Mouse (Mus musculus) heart, embryonic 13.5 days (tissue): ENCODE measurements at regions not wholly inside any gene's neighbourhood (a gene's known extent, or its start where the extent isn't known, plus 50 kb on each side); places are given as distances from the start of the nearest gene placed in this dataset.
"Not testable (repeated sequence)": the region's sequence is repeated elsewhere in the genome, so short reads cannot be mapped to it uniquely, and the experiment has no call there.

Experiments
- ATAC-seq: fragments of 200-750 bp; cut with Nextera tagmentation; 2 replicates; pipeline ENCODE4 v1.8.0; 2017; ENCODE audit warnings: moderate TSS enrichment; ENCODE audit not compliant: insufficient number of reproducible peaks, low FRiP score, low TSS enrichment; ENCODE audit errors: extremely low read depth
- H3K27ac ChIP-seq: fragments of 300-500 bp; sonication (generic); replicated peaks from 2 replicates; pipeline ENCODE4 v1.5.1; 2015; ENCODE audit warnings: moderate library complexity, mild to moderate bottlenecking, inconsistent platforms
- H3K27me3 ChIP-seq: fragments of 300-500 bp; sonication (generic); replicated peaks from 2 replicates; pipeline ENCODE4 v1.6.1; 2015; ENCODE audit warnings: mild to moderate bottlenecking, inconsistent platforms
- H3K36me3 ChIP-seq: fragments of 300-500 bp; sonication (generic); 2 replicates; pipeline ENCODE4 v1.6.1; 2015; ENCODE audit warnings: mild to moderate bottlenecking, inconsistent platforms
- H3K4me1 ChIP-seq: fragments of 300-500 bp; sonication (generic); 2 replicates; pipeline ENCODE4 v1.6.1; 2015; ENCODE audit warnings: inconsistent platforms
- H3K4me2 ChIP-seq: fragments of 300-500 bp; sonication (generic); 2 replicates; pipeline ENCODE4 v1.6.1; 2015; ENCODE audit warnings: inconsistent platforms, mild to moderate bottlenecking, moderate library complexity
- H3K4me3 ChIP-seq: fragments of 300-500 bp; sonication (generic); 2 replicates; pipeline ENCODE4 v1.5.1; 2015; ENCODE audit warnings: moderate library complexity, mild to moderate bottlenecking, inconsistent platforms
- H3K9ac ChIP-seq: fragments of 300-500 bp; sonication (generic); 2 replicates; pipeline ENCODE4 v1.6.1; 2015; ENCODE audit warnings: inconsistent platforms, mild to moderate bottlenecking, moderate library complexity
- H3K9me3 ChIP-seq: fragments of 300-500 bp; sonication (generic); 2 replicates; pipeline ENCODE4 v1.6.1; 2016; ENCODE audit warnings: inconsistent platforms
- WGBS: fragments of 180-500 bp; shearing (Covaris S2); methylation state at CpG from one replicate; pipeline ENCODE4 v1.1.7; 2015; ENCODE audit warnings: mixed read lengths; 5-methylcytosine and 5-hydroxymethylcytosine counted together

DNA sequence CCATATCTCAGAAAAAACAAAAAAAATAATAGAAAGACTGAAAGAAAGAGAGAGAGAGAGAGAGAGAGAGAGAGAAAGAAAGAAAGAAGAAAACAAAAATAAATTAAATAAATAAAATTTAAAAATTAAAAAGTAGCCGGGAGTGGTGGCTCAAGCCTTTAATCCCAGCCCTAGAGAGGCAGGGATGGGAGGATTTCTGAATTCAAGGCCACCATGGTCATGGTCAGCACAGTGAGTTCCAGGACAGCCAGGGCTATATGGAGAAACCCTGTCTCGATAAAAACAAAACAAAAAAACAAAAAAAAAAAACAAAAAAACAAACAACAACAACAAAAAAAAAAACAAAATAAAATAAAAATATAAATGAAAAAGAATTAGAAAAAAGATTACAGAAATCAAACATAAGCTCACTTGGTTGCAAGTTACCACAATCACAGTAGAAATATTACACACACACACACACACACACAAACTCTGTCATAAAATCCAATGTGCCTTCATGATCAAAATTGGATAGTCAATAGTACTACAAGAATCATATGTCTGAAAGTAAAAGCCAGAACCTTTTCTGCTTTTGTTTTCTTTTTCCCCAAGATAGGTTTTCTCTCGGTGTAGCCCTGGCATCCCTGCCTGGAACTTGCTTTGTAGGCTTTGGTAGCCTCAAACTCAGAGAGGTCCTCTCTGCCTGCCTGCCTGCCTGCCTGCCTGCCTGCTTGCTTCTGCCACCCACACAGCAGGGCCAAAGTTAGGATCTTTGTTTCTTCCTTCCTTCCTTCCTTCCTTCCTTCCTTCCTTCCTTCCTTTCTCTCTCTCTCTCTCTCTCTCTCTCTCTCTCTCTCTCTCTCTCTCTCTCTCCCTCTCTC is 476.1 kb upstream of the Olfr161 start:
- H3K4me3 ChIP-seq, H3K9me3 ChIP-seq, H3K9ac ChIP-seq, H3K4me2 ChIP-seq, H3K4me1 ChIP-seq, H3K36me3 ChIP-seq, H3K27me3 ChIP-seq, H3K27ac ChIP-seq: not testable (repeated sequence)
- WGBS = 38% methylated on average over 3 of the region's 3 CpGs
- ATAC-seq = peak; percentile 90

DNA sequence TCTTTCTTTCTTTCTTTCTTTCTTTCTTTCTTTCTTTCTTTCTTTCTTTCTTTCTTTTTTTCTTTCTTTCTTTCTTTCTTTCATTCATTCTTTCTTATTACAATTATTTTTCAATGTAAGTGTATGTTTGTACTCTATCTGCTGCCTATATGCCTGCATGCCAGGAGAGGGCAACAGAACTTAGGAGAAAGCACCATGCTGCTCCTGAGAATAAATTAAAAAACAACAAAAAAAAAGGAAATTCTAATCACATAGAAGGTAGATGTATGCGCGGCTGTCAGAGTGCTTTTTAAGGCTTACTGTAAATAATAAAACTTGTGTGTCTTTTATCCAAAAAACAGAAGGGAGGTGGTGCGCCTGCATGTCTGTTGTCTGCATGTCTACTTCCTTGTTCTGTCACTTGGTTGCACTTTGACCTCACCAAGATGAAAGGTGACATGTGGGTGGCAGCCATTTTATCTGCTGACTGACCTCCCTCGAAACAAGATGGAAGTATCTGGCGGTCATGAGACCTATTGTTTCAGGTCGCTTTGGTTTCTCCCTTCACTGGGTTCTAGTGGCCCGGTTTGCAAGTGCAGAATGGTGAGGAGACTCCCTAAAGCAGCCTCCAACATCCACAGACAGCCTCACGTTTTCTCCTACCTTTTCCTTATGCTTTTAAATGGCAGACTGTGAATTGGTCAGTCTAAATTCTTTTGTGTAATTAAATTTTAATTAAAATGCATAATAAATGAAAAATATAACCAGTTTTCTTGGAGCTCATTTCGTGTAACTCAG is 475.3 kb upstream of the Olfr161 start:
- 71% methylated on average over 7 of the region's 9 CpGs for WGBS
- H3K4me1 ChIP-seq, H3K9me3 ChIP-seq, H3K36me3 ChIP-seq, H3K4me3 ChIP-seq, H3K9ac ChIP-seq, H3K27ac ChIP-seq, H3K4me2 ChIP-seq, H3K27me3 ChIP-seq: not testable (repeated sequence)
- ATAC-seq = peak; percentile 48; the same call in 1 of the 2 replicates

DNA sequence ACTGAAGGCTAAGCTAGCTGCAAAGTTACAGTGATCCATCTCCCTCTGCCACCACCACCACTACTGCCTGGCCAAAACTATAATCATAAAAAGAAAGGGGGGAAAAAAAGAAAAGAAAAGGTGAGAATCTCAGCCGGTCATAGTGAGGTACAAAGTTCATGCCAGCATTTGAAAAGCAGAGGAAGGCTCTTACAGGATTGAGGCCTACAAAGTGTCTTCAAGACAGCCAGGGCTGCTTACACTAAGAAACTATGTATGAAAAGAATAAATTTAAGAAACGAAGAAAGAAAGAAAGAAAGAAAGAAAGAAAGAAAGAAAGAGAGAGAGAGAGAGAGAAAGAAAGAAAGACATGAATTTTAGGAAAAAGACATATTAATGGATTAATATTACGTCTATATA is 474.7 kb upstream of the Olfr161 start:
- not testable (repeated sequence) for H3K36me3 ChIP-seq, H3K9me3 ChIP-seq, H3K27ac ChIP-seq, H3K9ac ChIP-seq, H3K4me3 ChIP-seq, ATAC-seq, H3K4me2 ChIP-seq, H3K4me1 ChIP-seq, H3K27me3 ChIP-seq
- 45% methylated on average over 2 of the region's 3 CpGs for WGBS

- not testable (repeated sequence) for H3K36me3 ChIP-seq, H3K27ac ChIP-seq, H3K9ac ChIP-seq, ATAC-seq, H3K9me3 ChIP-seq, H3K4me2 ChIP-seq, H3K4me3 ChIP-seq, H3K4me1 ChIP-seq, H3K27me3 ChIP-seq
These were observed 469.6 kb upstream of the Olfr161 start for GRCm38 (mm10) chr16:3121216-3121615.

DNA sequence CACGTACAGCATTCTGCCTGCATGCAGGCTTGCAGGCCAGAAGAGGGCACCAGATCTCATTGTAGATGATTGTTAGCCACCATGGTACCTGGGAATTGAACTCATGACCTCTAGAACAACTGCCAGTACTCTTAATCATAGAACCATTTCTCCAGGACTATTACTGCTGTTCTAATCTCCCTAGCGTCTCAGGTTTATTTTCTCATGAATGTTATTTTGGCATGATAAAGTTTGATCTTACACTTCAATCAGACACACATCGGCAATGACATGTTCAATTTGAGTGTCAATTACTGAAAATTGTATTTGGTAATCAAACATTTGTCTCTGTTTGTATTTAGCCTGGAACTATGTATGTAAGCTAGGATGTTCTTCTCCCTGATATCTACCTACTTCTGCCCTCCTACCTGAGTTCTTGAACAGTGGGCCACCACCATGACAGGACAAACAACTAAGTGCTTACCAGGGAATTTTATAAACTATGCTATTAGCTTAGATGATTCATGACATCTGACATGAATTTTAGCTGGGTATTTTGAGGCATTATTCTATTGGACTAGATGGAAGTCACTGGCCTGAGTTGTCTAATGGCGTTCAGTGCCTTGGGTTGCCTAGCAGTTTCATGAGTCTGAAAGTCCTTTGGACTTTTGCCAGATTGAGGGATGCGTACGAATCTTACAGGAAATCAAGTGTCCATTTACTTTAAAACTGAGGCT is 468.5 kb upstream of the Olfr161 start:
- not testable (repeated sequence) for H3K4me3 ChIP-seq, H3K9ac ChIP-seq, H3K27ac ChIP-seq, H3K4me1 ChIP-seq, H3K27me3 ChIP-seq, ATAC-seq, H3K36me3 ChIP-seq, H3K4me2 ChIP-seq, H3K9me3 ChIP-seq
- 50% methylated on average over 4 of the region's 6 CpGs for WGBS

- 59% methylated on average over 8 of the region's 8 CpGs for WGBS
- not testable (repeated sequence) for H3K9ac ChIP-seq, ATAC-seq, H3K4me2 ChIP-seq, H3K4me3 ChIP-seq, H3K27ac ChIP-seq, H3K27me3 ChIP-seq, H3K4me1 ChIP-seq, H3K9me3 ChIP-seq, H3K36me3 ChIP-seq
These were observed 467.9 kb upstream of the Olfr161 start for GRCm38 (mm10) chr16:3122861-3123477.

DNA sequence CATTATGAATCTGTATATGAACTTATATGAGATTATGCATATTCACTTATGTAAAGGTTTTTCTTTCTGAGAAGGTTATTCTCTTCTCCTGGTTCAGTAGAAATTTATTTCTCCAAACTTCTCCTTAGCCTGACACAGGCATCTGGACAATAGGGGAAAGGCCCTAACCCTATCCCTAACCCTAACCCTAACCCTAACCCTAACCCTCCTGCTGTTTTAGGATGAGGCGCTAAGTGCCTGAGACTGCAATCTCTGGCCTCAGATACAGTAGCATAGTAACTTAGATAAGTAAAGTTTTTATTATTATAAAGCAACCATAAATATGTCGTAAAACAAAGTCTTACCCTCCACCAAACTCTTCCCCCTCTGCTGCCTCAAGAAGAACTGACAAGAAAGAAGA is 463.5 kb upstream of the Olfr161 start:
- ATAC-seq = peak; percentile 34; the same call in 1 of the 2 replicates
- WGBS = 44% methylated on average over 2 of the region's 2 CpGs
- H3K4me1 ChIP-seq, H3K9ac ChIP-seq, H3K27ac ChIP-seq, H3K9me3 ChIP-seq, H3K36me3 ChIP-seq, H3K4me2 ChIP-seq, H3K4me3 ChIP-seq, H3K27me3 ChIP-seq: not testable (repeated sequence)
